Mouse (Mus musculus): Measurements from ENCODE around the gene Bcl2l13. TPM values are rescaled to one million over a fixed set of nuclear protein-coding genes. Genes with fewer than 3 reads are reported as not detected.
"Not testable (repeated sequence)": the region's sequence is repeated elsewhere in the genome, so short reads cannot be mapped to it uniquely, and the experiment has no call there.

Gene Bcl2l13
- polyA plus RNA-seq, 1 experiment: 23.8 TPM

GRCm38 (mm10) chr6:120830866-120831608 lies 5.0 kb upstream of the Bcl2l13 start:
- H3K4me1 ChIP-seq (ENCODE audit: control insufficient read depth, insufficient read depth, low read length): no peaks in the 10 kb centered on the region
- no peak overlapping the region for H3K27ac ChIP-seq (ENCODE audit: control insufficient read depth, insufficient read depth, low read depth, low read length)
- no peak overlapping the region for H3K4me3 ChIP-seq (ENCODE audit: control insufficient read depth, low read depth, low read length)
- no peaks in the 10 kb centered on the region for H3K36me3 ChIP-seq (ENCODE audit: control insufficient read depth, insufficient read depth, low read length)
- H3K27me3 ChIP-seq (ENCODE audit: control insufficient read depth, insufficient read depth, low read length): no peaks in the 10 kb centered on the region
- TF ChIP-seq POLR2A (IDR thresholded peaks at IDR 0.05; ENCODE audit: control insufficient read depth, low read depth, low read length) (no peak), CTCF (IDR thresholded peaks at IDR 0.05; ENCODE audit: control insufficient read depth, insufficient read depth, insufficient replicate concordance, low read depth, low read length) (no peak)

DNA sequence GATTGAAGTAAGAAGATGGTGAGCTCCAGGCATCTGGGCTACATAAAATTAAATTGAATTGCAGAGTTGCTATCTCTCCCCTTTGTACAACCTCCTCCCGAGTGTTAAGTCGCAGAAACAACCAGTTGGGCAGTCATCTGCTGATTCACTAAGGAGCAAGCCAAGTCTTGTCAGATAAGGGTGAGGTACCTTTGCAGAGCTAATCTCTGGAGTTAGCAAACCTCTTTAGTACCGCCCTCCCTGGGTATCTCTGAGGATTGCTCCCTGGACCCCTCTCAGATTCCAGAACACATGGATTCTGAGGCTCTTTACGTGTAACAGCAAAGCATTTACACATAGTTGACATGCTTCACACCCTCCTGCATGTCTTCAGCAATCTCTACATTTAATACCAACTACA lies 3.9 kb upstream of the Bcl2l13 start:
- Histone ChIP-seq H3K4me3 (ENCODE audit: control insufficient read depth, low read depth, low read length) (no peak overlapping the region), H3K27ac (ENCODE audit: control insufficient read depth, insufficient read depth, low read depth, low read length) (no peak overlapping the region), H3K36me3 (ENCODE audit: control insufficient read depth, insufficient read depth, low read length) (no peaks in the 10 kb centered on the region), H3K4me1 (ENCODE audit: control insufficient read depth, insufficient read depth, low read length) (peaks cover 2% of the 10 kb centered on the region), H3K27me3 (ENCODE audit: control insufficient read depth, insufficient read depth, low read length) (no peaks in the 10 kb centered on the region)
- TF ChIP-seq POLR2A (IDR thresholded peaks at IDR 0.05; ENCODE audit: control insufficient read depth, low read depth, low read length): no peak
- no peak for TF ChIP-seq CTCF (IDR thresholded peaks at IDR 0.05; ENCODE audit: control insufficient read depth, insufficient read depth, insufficient replicate concordance, low read depth, low read length)

- no peak for TF ChIP-seq POLR2A (IDR thresholded peaks at IDR 0.05; ENCODE audit: control insufficient read depth, low read depth, low read length)
- no peak for TF ChIP-seq CTCF (IDR thresholded peaks at IDR 0.05; ENCODE audit: control insufficient read depth, insufficient read depth, insufficient replicate concordance, low read depth, low read length)
- no peak overlapping the region for H3K4me3 ChIP-seq (ENCODE audit: control insufficient read depth, low read depth, low read length)
Measured at GRCm38 (mm10) chr6:120834766-120835321, 1.2 kb upstream of the Bcl2l13 start.

DNA sequence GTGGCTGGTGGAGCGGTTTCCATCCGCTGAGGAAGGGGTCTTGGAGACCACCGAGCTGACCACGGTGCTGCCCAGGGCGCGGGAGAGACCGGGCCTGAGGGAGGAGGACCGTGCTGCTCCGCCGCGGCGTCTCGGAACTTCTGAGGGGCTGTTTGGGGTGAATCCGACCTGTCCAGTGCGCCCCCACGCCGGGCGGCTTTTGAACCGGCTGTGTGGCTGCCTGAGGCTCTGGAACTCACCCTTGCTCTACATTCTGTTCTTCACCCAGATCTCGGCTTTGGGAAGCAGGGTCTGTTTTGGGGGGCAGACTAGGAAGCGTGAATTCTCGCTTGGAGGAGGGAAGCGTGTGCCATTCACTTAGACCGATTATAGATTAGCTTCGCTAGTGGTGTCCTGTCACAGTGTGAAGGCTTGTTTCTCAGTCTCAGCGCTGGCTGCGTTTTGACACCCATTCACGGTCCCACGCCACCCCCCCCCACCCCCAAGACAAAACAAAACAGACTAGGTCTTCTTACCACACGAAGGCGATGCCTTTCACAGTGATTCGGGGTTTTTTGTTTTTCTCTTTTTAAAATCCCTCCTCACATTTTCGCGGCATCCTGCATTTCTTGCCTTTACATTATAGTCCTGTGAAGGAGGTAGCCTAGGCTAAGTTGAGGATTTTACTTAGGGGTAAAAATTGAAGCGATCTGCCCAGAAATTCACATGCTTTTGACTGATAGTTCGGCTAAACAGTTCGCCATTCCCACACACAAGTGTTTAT lies 558 bp downstream of the Bcl2l13 start:
- no peaks in the 10 kb centered on the region for H3K36me3 ChIP-seq (ENCODE audit: control insufficient read depth, insufficient read depth, low read length)
- H3K27me3 ChIP-seq (ENCODE audit: control insufficient read depth, insufficient read depth, low read length): no peaks in the 10 kb centered on the region
- H3K4me3 ChIP-seq (ENCODE audit: control insufficient read depth, low read depth, low read length): peak overlapping the region; percentile 91
- peaks cover 2% of the 10 kb centered on the region for H3K4me1 ChIP-seq (ENCODE audit: control insufficient read depth, insufficient read depth, low read length)
- TF ChIP-seq POLR2A (IDR thresholded peaks at IDR 0.05; ENCODE audit: control insufficient read depth, low read depth, low read length) (no peak), CTCF (IDR thresholded peaks at IDR 0.05; ENCODE audit: control insufficient read depth, insufficient read depth, insufficient replicate concordance, low read depth, low read length) (no peak)
- peak overlapping the region; percentile 87 for H3K27ac ChIP-seq (ENCODE audit: control insufficient read depth, insufficient read depth, low read depth, low read length)

More at GRCm38 (mm10) chr6:120834766-120835321, 1.2 kb upstream of the Bcl2l13 start:
- Histone ChIP-seq H3K36me3 (ENCODE audit: control insufficient read depth, insufficient read depth, low read length) (no peaks in the 10 kb centered on the region), H3K27me3 (ENCODE audit: control insufficient read depth, insufficient read depth, low read length) (no peaks in the 10 kb centered on the region), H3K4me1 (ENCODE audit: control insufficient read depth, insufficient read depth, low read length) (peaks cover 2% of the 10 kb centered on the region), H3K27ac (ENCODE audit: control insufficient read depth, insufficient read depth, low read depth, low read length) (no peak overlapping the region)

DNA sequence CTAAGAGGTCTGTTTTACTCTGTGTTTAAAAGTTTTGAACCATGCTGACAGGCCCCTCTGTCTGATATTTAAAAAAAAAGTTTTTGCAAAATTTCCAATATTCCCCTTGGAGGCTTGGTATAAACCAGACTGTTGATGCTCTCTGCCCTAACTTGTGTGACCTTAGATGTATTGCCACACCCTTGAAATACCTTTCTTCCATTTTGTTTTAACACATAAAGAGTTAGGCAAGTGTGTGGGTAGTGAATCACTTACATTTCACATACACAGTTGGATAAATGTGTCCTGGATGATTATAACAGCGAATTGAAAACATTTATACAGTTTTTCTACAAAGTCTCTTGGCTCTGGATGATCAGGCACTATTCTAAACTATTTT lies 1.1 kb downstream of the Bcl2l13 start:
- H3K36me3 ChIP-seq (ENCODE audit: control insufficient read depth, insufficient read depth, low read length): no peaks in the 10 kb centered on the region
- TF ChIP-seq CTCF (IDR thresholded peaks at IDR 0.05; ENCODE audit: control insufficient read depth, insufficient read depth, insufficient replicate concordance, low read depth, low read length): no peak
- no peak for TF ChIP-seq POLR2A (IDR thresholded peaks at IDR 0.05; ENCODE audit: control insufficient read depth, low read depth, low read length)
- peaks cover 2% of the 10 kb centered on the region for H3K4me1 ChIP-seq (ENCODE audit: control insufficient read depth, insufficient read depth, low read length)
- no peaks in the 10 kb centered on the region for H3K27me3 ChIP-seq (ENCODE audit: control insufficient read depth, insufficient read depth, low read length)
- H3K27ac ChIP-seq (ENCODE audit: control insufficient read depth, insufficient read depth, low read depth, low read length): no peak overlapping the region
- H3K4me3 ChIP-seq (ENCODE audit: control insufficient read depth, low read depth, low read length): no peak overlapping the region; the same call in 1 of the 2 replicates

GRCm38 (mm10) chr6:120840258-120840657 lies 4.2 kb downstream of the Bcl2l13 start:
- no peaks in the 10 kb centered on the region for H3K27me3 ChIP-seq (ENCODE audit: control insufficient read depth, insufficient read depth, low read length)
- no peak overlapping the region for H3K27ac ChIP-seq (ENCODE audit: control insufficient read depth, insufficient read depth, low read depth, low read length)
- peaks cover 2% of the 10 kb centered on the region for H3K4me1 ChIP-seq (ENCODE audit: control insufficient read depth, insufficient read depth, low read length)
- H3K4me3 ChIP-seq (ENCODE audit: control insufficient read depth, low read depth, low read length): no peak overlapping the region
- H3K36me3 ChIP-seq (ENCODE audit: control insufficient read depth, insufficient read depth, low read length): no peaks in the 10 kb centered on the region
- TF ChIP-seq POLR2A (IDR thresholded peaks at IDR 0.05; ENCODE audit: control insufficient read depth, low read depth, low read length): no peak
- TF ChIP-seq CTCF (IDR thresholded peaks at IDR 0.05; ENCODE audit: control insufficient read depth, insufficient read depth, insufficient replicate concordance, low read depth, low read length): no peak

DNA sequence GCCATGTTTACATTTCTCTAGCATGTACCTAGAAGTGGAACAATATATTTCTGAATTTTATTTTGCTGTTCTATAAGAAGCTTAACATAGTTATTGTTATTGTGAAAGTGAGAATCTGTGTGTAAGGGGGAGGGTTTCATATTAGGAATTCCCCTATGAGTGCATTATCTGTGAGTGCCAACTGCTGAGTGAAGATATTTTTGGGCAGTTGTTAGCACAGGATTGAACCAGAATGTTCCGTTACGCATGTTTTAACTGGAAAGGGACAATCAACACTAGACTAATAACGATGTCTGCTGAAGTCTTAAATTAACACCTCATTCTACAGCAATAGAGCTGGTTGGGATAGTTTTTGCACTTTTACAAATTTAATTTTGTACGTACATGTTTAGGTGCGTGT lies 5.7 kb downstream of the Bcl2l13 start:
- no peaks in the 10 kb centered on the region for H3K36me3 ChIP-seq (ENCODE audit: control insufficient read depth, insufficient read depth, low read length)
- no peak overlapping the region for H3K4me3 ChIP-seq (ENCODE audit: control insufficient read depth, low read depth, low read length)
- peaks cover under 1% of the 10 kb centered on the region for H3K4me1 ChIP-seq (ENCODE audit: control insufficient read depth, insufficient read depth, low read length)
- TF ChIP-seq POLR2A (IDR thresholded peaks at IDR 0.05; ENCODE audit: control insufficient read depth, low read depth, low read length): no peak
- no peak for TF ChIP-seq CTCF (IDR thresholded peaks at IDR 0.05; ENCODE audit: control insufficient read depth, insufficient read depth, insufficient replicate concordance, low read depth, low read length)
- H3K27me3 ChIP-seq (ENCODE audit: control insufficient read depth, insufficient read depth, low read length): no peaks in the 10 kb centered on the region
- H3K27ac ChIP-seq (ENCODE audit: control insufficient read depth, insufficient read depth, low read depth, low read length): no peak overlapping the region

DNA sequence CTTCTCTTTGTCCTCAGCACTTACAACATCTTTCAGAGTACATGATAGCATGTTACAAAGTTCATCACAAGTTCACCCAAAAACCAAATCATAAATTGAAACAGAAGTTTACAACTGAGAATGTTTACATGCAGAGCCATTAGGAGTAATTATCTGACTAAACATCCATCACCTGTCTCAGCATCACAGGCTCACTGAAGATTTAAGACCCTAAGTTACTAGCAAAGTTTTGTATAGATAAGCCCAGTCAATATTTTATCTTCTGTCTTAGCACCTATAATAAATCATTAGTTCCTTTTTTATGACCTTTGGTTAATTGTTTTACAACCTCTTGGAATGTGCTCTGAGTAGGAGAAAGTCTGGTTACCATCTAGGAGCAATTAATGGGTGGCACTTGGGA lies 14.7 kb downstream of the Bcl2l13 start:
- H3K27me3 ChIP-seq (ENCODE audit: control insufficient read depth, insufficient read depth, low read length); H3K27ac ChIP-seq (ENCODE audit: control insufficient read depth, insufficient read depth, low read depth, low read length); H3K36me3 ChIP-seq (ENCODE audit: control insufficient read depth, insufficient read depth, low read length); H3K4me3 ChIP-seq (ENCODE audit: control insufficient read depth, low read depth, low read length); H3K4me1 ChIP-seq (ENCODE audit: control insufficient read depth, insufficient read depth, low read length): not testable (repeated sequence)
